Mouse (Mus musculus): ENCODE measurements around the gene Aadat. TPM values are rescaled to one million over a fixed set of nuclear protein-coding genes. Genes with fewer than 3 reads are reported as not detected.
"Not testable (repeated sequence)": the region's sequence is repeated elsewhere in the genome, so short reads cannot be mapped to it uniquely, and the experiment has no call there.

Aadat gene
- polyA plus RNA-seq (2014; fragmentation: Nextera tagmentation; extraction: Ambion mirVana): 0.41 TPM in 1 of 2 replicates, not detected in the other

DNA sequence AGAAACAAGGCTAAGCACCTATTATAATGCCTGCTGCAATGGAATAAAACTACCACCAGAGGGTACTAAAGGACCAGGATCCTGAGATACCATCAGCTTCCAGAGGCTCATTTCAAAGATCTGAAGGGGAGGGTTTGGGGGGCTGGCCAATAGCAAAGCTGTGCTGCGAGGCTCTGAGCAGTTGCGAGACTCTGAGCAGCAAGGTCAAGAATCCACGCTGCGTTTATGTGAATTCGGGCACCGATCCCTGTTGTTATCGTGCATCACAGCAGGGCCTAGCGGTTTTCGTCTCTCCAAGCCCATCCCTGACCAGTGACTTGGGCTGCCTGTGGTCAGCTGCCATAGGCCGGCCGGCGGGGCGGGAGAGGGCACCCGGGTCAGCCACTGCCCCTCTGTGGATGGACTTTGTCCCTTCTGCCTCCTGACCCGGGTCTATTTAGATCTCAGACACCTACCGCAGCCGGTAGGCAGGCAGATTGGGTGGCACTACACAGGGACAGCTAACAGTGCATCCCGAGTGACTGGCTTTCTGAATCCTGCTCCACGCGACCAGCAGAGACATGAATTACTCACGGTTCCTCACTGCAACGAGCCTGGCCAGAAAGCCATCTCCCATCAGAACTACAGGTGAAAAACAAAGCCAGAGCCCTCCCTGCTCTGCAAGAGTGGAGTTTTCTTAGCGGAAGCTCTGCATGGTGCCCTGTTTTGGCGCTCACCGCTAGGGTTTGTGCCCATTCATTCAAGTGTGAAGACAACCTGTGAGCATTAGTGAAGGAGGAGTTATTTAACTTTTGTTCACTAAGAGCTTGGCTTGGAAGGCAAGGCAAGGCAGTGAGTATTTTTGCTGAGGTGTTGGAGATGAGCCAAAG is at the start of gene Aadat:
TSS of gene Aadat (plus strand) at position 280 of the 869 bp plus-strand sequence.
- no peaks in the 10 kb centered on the region for H3K36me3 ChIP-seq (ENCODE audit: control insufficient read depth, insufficient read depth, low read length)
- peak; percentile 64 for ATAC-seq (ENCODE audit: insufficient number of reproducible peaks, insufficient read depth, low FRiP score, low read depth)
- peak within 1 kb of the TSS; percentile 71 for H3K9ac ChIP-seq (ENCODE audit: low read length)
- WGBS: 2% methylated on average over 25 of the region's 25 CpGs
- H3K9me3 ChIP-seq (ENCODE audit: control insufficient read depth, low read length): no peaks in the 10 kb centered on the region
- no peak within 1 kb of the TSS for H3K27ac ChIP-seq (replicated peaks in 1 of 2; ENCODE audit: control insufficient read depth in 1 of 2, insufficient read depth in 1 of 2, low read depth in 2 of 2, low read length in 2 of 2)
- peak within 1 kb of the TSS; percentile 60 to 74 for H3K4me3 ChIP-seq (ENCODE audit: control insufficient read depth in 1 of 2, insufficient read depth in 1 of 2, low read depth in 1 of 2, low read length in 2 of 2)
- no peaks in the 10 kb centered on the region for H3K4me1 ChIP-seq (ENCODE audit: control insufficient read depth in 2 of 2, insufficient read depth in 2 of 2, low read length in 2 of 2)
- H3K27me3 ChIP-seq (ENCODE audit: control insufficient read depth, insufficient read depth, low read length): no peaks in the 10 kb centered on the region
- H3K4me2 ChIP-seq (ENCODE audit: low read length): peak within 1 kb of the TSS; percentile 97

- no peak overlapping the region for H3K9ac ChIP-seq (ENCODE audit: low read length)
- no peaks in the 10 kb centered on the region for H3K4me1 ChIP-seq (ENCODE audit: control insufficient read depth in 2 of 2, insufficient read depth in 2 of 2, low read length in 2 of 2)
- no peaks in the 10 kb centered on the region for H3K27me3 ChIP-seq (ENCODE audit: control insufficient read depth, insufficient read depth, low read length)
- no peak overlapping the region for H3K4me3 ChIP-seq (ENCODE audit: control insufficient read depth in 1 of 2, insufficient read depth in 1 of 2, low read depth in 1 of 2, low read length in 2 of 2)
- no peaks in the 10 kb centered on the region for H3K36me3 ChIP-seq (ENCODE audit: control insufficient read depth, insufficient read depth, low read length)
- no peak overlapping the region for H3K4me2 ChIP-seq (ENCODE audit: low read length)
- no peak overlapping the region for H3K27ac ChIP-seq (replicated peaks in 1 of 2; ENCODE audit: control insufficient read depth in 1 of 2, insufficient read depth in 1 of 2, low read depth in 2 of 2, low read length in 2 of 2)
- 36% methylated on average over 15 of the region's 15 CpGs for WGBS
- no peaks in the 10 kb centered on the region for H3K9me3 ChIP-seq (ENCODE audit: control insufficient read depth, low read length)
- ATAC-seq (ENCODE audit: insufficient number of reproducible peaks, insufficient read depth, low FRiP score, low read depth): no peak
These were observed 38.9 kb upstream of the Aadat start for GRCm38 (mm10) chr8:60466686-60467335.

- Histone ChIP-seq H3K9ac (ENCODE audit: low read length) (no peak overlapping the region), H3K36me3 (ENCODE audit: control insufficient read depth, insufficient read depth, low read length) (no peaks in the 10 kb centered on the region), H3K4me3 (ENCODE audit: control insufficient read depth in 1 of 2, insufficient read depth in 1 of 2, low read depth in 1 of 2, low read length in 2 of 2) (no peak overlapping the region), H3K27me3 (ENCODE audit: control insufficient read depth, insufficient read depth, low read length) (no peaks in the 10 kb centered on the region), H3K27ac (replicated peaks in 1 of 2; ENCODE audit: control insufficient read depth in 1 of 2, insufficient read depth in 1 of 2, low read depth in 2 of 2, low read length in 2 of 2) (no peak overlapping the region), H3K4me2 (ENCODE audit: low read length) (no peak overlapping the region), H3K4me1 (ENCODE audit: control insufficient read depth in 2 of 2, insufficient read depth in 2 of 2, low read length in 2 of 2) (0 out of 4 replicates have a peak, but pooled peaks cover 0 to 4% of the 10 kb centered on the region in 2 experiments), H3K9me3 (ENCODE audit: control insufficient read depth, low read length) (no peaks in the 10 kb centered on the region)
- ATAC-seq (ENCODE audit: insufficient number of reproducible peaks, insufficient read depth, low FRiP score, low read depth): no peak
- WGBS: 68% methylated on average over 2 of the region's 2 CpGs
These were observed 15.6 kb upstream of the Aadat start for GRCm38 (mm10) chr8:60490147-60490546.

DNA sequence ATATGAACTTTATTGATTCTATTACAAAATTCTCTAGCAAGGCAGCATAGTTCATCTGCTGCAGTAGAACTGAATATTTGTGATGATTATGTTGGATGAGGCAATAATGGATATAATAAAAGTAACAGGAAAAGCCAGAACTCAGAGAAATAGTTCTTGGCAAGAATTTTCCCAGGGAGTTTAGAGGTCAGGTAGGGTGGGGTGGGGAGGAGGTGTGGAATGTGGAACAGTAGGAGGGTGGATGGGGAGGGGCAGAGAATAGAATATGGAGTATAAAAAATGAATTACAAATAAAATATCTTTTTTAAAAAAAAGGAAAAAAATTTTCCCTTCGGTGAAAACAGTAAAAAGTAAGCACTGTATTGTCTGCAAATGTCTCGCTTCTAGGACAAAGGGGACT is 13.9 kb upstream of the Aadat start:
- H3K4me2 ChIP-seq (ENCODE audit: low read length): no peak overlapping the region
- ATAC-seq (ENCODE audit: insufficient number of reproducible peaks, insufficient read depth, low FRiP score, low read depth): no peak
- no peak overlapping the region for H3K9ac ChIP-seq (ENCODE audit: low read length)
- H3K4me3 ChIP-seq (ENCODE audit: control insufficient read depth in 1 of 2, insufficient read depth in 1 of 2, low read depth in 1 of 2, low read length in 2 of 2): no peak overlapping the region
- 88% methylated on average over 2 of the region's 2 CpGs for WGBS
- 0 out of 4 replicates have a peak, but pooled peaks cover 0 to 4% of the 10 kb centered on the region in 2 experiments for H3K4me1 ChIP-seq (ENCODE audit: control insufficient read depth in 2 of 2, insufficient read depth in 2 of 2, low read length in 2 of 2)
- H3K36me3 ChIP-seq (ENCODE audit: control insufficient read depth, insufficient read depth, low read length): no peaks in the 10 kb centered on the region
- peak overlapping the region in 1 of 2 experiments; percentile 47; a peak in 2 of 4 replicates for H3K27ac ChIP-seq (replicated peaks in 1 of 2; ENCODE audit: control insufficient read depth in 1 of 2, insufficient read depth in 1 of 2, low read depth in 2 of 2, low read length in 2 of 2)
- H3K27me3 ChIP-seq (ENCODE audit: control insufficient read depth, insufficient read depth, low read length): no peaks in the 10 kb centered on the region
- no peaks in the 10 kb centered on the region for H3K9me3 ChIP-seq (ENCODE audit: control insufficient read depth, low read length)

GRCm38 (mm10) chr8:60492471-60492870 is 13.3 kb upstream of the Aadat start:
- no peak overlapping the region for H3K4me3 ChIP-seq (ENCODE audit: control insufficient read depth in 1 of 2, insufficient read depth in 1 of 2, low read depth in 1 of 2, low read length in 2 of 2)
- no peaks in the 10 kb centered on the region for H3K9me3 ChIP-seq (ENCODE audit: control insufficient read depth, low read length)
- 38% methylated on average over 3 of the region's 3 CpGs for WGBS
- H3K27ac ChIP-seq (replicated peaks in 1 of 2; ENCODE audit: control insufficient read depth in 1 of 2, insufficient read depth in 1 of 2, low read depth in 2 of 2, low read length in 2 of 2): peak overlapping the region in 1 of 2 experiments; percentile 47; a peak in 2 of 4 replicates
- H3K9ac ChIP-seq (ENCODE audit: low read length): no peak overlapping the region
- no peaks in the 10 kb centered on the region for H3K36me3 ChIP-seq (ENCODE audit: control insufficient read depth, insufficient read depth, low read length)
- ATAC-seq (ENCODE audit: insufficient number of reproducible peaks, insufficient read depth, low FRiP score, low read depth): peak; percentile 66; the same call in 1 of the 2 replicates
- H3K4me1 ChIP-seq (ENCODE audit: control insufficient read depth in 2 of 2, insufficient read depth in 2 of 2, low read length in 2 of 2): 0 out of 4 replicates have a peak, but pooled peaks cover 0 to 4% of the 10 kb centered on the region in 2 experiments
- H3K27me3 ChIP-seq (ENCODE audit: control insufficient read depth, insufficient read depth, low read length): no peaks in the 10 kb centered on the region
- no peak overlapping the region for H3K4me2 ChIP-seq (ENCODE audit: low read length)

DNA sequence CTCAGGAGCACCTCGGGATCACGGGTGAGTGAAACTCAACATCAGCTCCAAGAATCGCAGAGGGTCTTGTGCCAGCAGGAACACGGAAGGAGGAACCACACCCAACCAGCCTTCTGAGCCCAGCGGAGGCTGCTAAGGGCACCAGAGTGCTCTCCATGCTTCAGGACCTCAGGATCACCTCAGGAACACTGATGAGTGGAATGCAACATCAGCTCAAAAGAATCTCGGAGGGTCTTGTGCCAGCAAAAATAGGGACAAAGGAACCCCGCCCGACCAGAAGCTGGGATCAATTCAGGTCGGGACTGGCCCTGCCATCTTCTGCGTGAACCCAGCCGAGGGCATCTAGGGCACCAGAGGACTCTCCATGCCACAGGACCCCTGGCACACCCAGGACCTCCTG is 11.1 kb upstream of the Aadat start:
- Histone ChIP-seq H3K9me3 (ENCODE audit: control insufficient read depth, low read length) (no peaks in the 10 kb centered on the region), H3K4me2 (ENCODE audit: low read length) (no peak overlapping the region), H3K36me3 (ENCODE audit: control insufficient read depth, insufficient read depth, low read length) (no peaks in the 10 kb centered on the region), H3K4me1 (ENCODE audit: control insufficient read depth in 2 of 2, insufficient read depth in 2 of 2, low read length in 2 of 2) (0 out of 4 replicates have a peak, but pooled peaks cover 0 to 4% of the 10 kb centered on the region in 2 experiments), H3K9ac (ENCODE audit: low read length) (no peak overlapping the region), H3K27me3 (ENCODE audit: control insufficient read depth, insufficient read depth, low read length) (no peaks in the 10 kb centered on the region), H3K27ac (replicated peaks in 1 of 2; ENCODE audit: control insufficient read depth in 1 of 2, insufficient read depth in 1 of 2, low read depth in 2 of 2, low read length in 2 of 2) (no peak overlapping the region), H3K4me3 (ENCODE audit: control insufficient read depth in 1 of 2, insufficient read depth in 1 of 2, low read depth in 1 of 2, low read length in 2 of 2) (no peak overlapping the region)
- no peak for ATAC-seq (ENCODE audit: insufficient number of reproducible peaks, insufficient read depth, low FRiP score, low read depth)
- 85% methylated on average over 11 of the region's 11 CpGs for WGBS

GRCm38 (mm10) chr8:60495046-60495445 is 10.7 kb upstream of the Aadat start:
- WGBS: 67% methylated on average over 2 of the region's 2 CpGs
- not testable (repeated sequence) for H3K4me1 ChIP-seq (ENCODE audit: control insufficient read depth in 2 of 2, insufficient read depth in 2 of 2, low read length in 2 of 2); ATAC-seq (ENCODE audit: insufficient number of reproducible peaks, insufficient read depth, low FRiP score, low read depth)

More at GRCm38 (mm10) chr8:60495046-60495445, 10.7 kb upstream of the Aadat start:
- H3K27ac ChIP-seq (replicated peaks in 1 of 2; ENCODE audit: control insufficient read depth in 1 of 2, insufficient read depth in 1 of 2, low read depth in 2 of 2, low read length in 2 of 2); H3K4me2 ChIP-seq (ENCODE audit: low read length); H3K36me3 ChIP-seq (ENCODE audit: control insufficient read depth, insufficient read depth, low read length); H3K4me3 ChIP-seq (ENCODE audit: control insufficient read depth in 1 of 2, insufficient read depth in 1 of 2, low read depth in 1 of 2, low read length in 2 of 2); H3K9ac ChIP-seq (ENCODE audit: low read length); H3K27me3 ChIP-seq (ENCODE audit: control insufficient read depth, insufficient read depth, low read length); H3K9me3 ChIP-seq (ENCODE audit: control insufficient read depth, low read length): not testable (repeated sequence)
